Mouse (Mus musculus) forebrain, embryonic 11.5 days (tissue): ENCODE measurements around the gene Gnl3. TPM values are rescaled to one million over a fixed set of nuclear protein-coding genes. Genes with fewer than 3 reads are reported as not detected.

Experiments
- ATAC-seq: fragments of 200-750 bp; cut with Nextera tagmentation; replicated peaks from 2 replicates; pipeline ENCODE4 v1.8.0; 2017; ENCODE audit warnings: moderate TSS enrichment; ENCODE audit not compliant: low FRiP score
- DNase-seq: peaks from one replicate; pipeline ENCODE4 v3.0.0-alpha.2; 2017; ENCODE audit warnings: low spot score
- H3K27ac ChIP-seq: fragments of 300-500 bp; sonication (generic); 2 replicates; pipeline ENCODE4 v1.5.1; 2014; ENCODE audit warnings: low read depth, low read length
- H3K27me3 ChIP-seq: fragments of 300-500 bp; sonication (generic); 2 replicates; pipeline ENCODE4 v1.6.1; 2014; ENCODE audit warnings: mild to moderate bottlenecking, low read length, mixed read lengths; ENCODE audit not compliant: control insufficient read depth, insufficient read depth
- H3K36me3 ChIP-seq: fragments of 300-500 bp; sonication (generic); 2 replicates; pipeline ENCODE4 v1.6.1; 2014; ENCODE audit warnings: mild to moderate bottlenecking, low read length, moderate library complexity, mixed read lengths; ENCODE audit not compliant: control insufficient read depth, insufficient read depth
- H3K4me1 ChIP-seq: fragments of 300-500 bp; sonication (generic); replicated peaks from 2 replicates; pipeline ENCODE4 v1.6.1; 2014; ENCODE audit warnings: low read length, mixed read lengths; ENCODE audit not compliant: control insufficient read depth, insufficient read depth
- H3K4me2 ChIP-seq: fragments of 300-500 bp; sonication (generic); 2 replicates; pipeline ENCODE4 v1.6.1; 2014; ENCODE audit warnings: low read depth, mild to moderate bottlenecking, low read length, moderate library complexity, mixed read lengths; ENCODE audit not compliant: severe bottlenecking
- H3K4me3 ChIP-seq: fragments of 300-500 bp; sonication (generic); 2 replicates; pipeline ENCODE4 v1.5.1; 2014; ENCODE audit warnings: low read depth, low read length
- H3K9ac ChIP-seq: fragments of 300-500 bp; sonication (generic); 2 replicates; pipeline ENCODE4 v1.6.1; 2014; ENCODE audit warnings: low read length
- H3K9me3 ChIP-seq: fragments of 300-500 bp; sonication (generic); 2 replicates; pipeline ENCODE4 v1.6.1; 2016; ENCODE audit warnings: low read length, mixed read lengths; ENCODE audit not compliant: control insufficient read depth
- WGBS: fragments of 180-500 bp; shearing (Covaris S2); extraction: QIAGEN DNeasy Blood & Tissue Kit; methylation state at CpG from one replicate; pipeline ENCODE4 v1.1.7; 2014; 5-methylcytosine and 5-hydroxymethylcytosine counted together
- polyA plus RNA-seq: library from polyadenylated mRNA; unstranded; fragments of >200 nt; fragmentation: Nextera tagmentation; extraction: Ambion mirVana; gene quantifications from 2 replicates; pipeline ENCODE4 v1.2.1, GENCODE M21; 2014

The Gnl3 gene
- polyA plus RNA-seq, result 110 and 120 TPM in 2 replicates

DNA sequence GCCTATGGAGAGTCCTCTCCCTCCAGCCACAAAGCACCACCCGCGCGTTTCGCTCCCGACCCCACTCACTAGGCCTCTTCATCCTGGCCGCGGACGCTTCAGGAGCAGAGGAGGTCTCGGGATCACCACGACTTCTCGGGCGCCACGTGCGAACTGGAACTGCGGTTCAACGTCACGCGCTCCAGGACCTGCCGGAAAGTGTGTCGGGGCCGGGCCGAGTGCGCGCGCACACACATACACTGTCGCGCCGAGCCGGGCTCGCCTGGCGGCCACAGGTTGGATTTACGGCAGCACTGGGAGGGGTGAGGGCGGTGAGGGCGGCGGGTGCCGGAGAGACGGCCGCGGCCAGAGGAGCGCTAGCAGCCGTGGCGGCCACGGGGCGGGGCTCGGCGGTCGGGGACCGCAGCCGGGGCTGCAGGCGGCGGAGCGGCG lies at the start of gene Gnl3, which contains the start of gene Pbrm1:
Gene Gnl3, minus strand, starts transcription at position 293 of the 432 bp plus-strand sequence.
Gene Pbrm1, plus strand, starts transcription at position 279 of the 432 bp plus-strand sequence.
- DNase-seq, result peak; percentile 99
- under 1% methylated on average over 49 of the region's 53 CpGs for WGBS

DNA sequence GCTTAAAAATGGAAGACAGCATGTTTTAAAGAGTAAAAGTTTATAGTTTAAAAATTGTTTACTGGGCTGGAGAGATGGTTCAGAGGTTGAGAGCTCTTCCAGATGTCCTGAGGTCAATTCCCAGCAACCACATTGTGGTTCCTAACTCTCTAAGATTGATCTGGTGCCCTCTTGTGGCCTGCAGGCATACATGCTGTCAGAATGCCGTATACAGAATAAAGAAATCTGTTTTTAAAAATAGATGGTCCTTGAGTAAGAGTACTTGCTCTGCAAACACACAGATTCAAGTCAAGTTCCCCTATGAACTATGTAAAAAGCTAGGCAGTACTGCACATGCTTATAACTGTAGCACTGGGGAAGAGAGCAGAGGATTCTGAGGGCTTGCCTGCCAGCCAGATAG lies 43.3 kb upstream of the Gnl3 start:
- Histone ChIP-seq H3K9ac (no peak overlapping the region), H3K27ac (no peak overlapping the region), H3K27me3 (no peaks in the 10 kb centered on the region), H3K36me3 (peaks cover 13% of the 10 kb centered on the region), H3K4me2 (no peak overlapping the region), H3K4me1 (no peaks in the 10 kb centered on the region), H3K4me3 (no peak overlapping the region), H3K9me3 (no peaks in the 10 kb centered on the region)
- DNase-seq, result no peak
- no peak for ATAC-seq
- 81% methylated on average over 1 of the region's 1 CpGs for WGBS

More for the DNA sequence above, at the start of gene Gnl3, which contains the start of gene Pbrm1:
- peak; percentile 91 for ATAC-seq
- Histone ChIP-seq H3K9ac (peak within 1 kb of the TSS; percentile 96), H3K9me3 (no peaks in the 10 kb centered on the region), H3K4me2 (peak within 1 kb of the TSS; percentile 81), H3K36me3 (peaks cover 17% of the 10 kb centered on the region), H3K4me1 (peaks cover 3% of the 10 kb centered on the region; the same call in 1 of the 2 replicates), H3K27me3 (no peaks in the 10 kb centered on the region), H3K27ac (peak within 1 kb of the TSS; percentile 97), H3K4me3 (peak within 1 kb of the TSS; percentile 67)

DNA sequence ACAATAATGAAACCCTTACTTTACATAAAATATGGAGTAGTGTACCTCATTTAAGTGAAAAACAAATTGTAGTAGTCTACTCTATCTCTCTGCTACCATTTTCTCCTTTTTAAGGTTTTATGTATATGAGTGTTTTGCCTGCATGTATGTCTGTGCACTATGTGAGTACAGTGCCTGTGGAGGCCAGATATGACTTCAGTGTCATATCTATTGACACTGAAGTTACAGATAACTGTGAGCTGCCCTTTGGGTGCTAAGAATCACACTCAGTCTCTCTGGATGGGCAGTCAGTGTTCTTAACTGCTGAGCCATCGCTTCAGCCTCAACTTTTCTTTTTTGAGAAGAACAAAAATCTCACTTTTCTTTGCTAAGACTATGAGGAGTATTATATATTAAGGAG lies 26.9 kb upstream of the Gnl3 start:
- no peak for ATAC-seq
- 92% methylated on average over 1 of the region's 1 CpGs for WGBS
- H3K27ac ChIP-seq, result no peak overlapping the region

DNA sequence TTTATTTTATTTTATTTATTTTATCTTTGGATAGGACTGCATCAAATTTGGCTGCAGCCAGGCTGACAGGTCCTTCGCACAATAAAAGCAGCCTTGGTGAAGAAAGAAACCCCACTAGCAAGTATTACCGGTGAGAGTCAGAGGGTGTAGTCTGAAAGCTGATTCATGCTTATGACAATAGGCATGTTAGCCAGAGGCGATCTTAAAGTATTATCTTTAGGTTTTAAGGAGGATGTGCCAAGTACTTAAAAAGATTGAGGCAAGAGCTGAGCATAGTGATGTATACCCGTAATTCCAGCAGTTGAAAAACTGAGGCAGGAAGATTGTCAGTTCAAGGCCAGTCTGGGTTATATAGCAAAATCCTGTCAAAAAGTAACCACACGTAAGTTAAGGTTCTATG lies 26.3 kb upstream of the Gnl3 start:
- WGBS, result 92% methylated on average over 5 of the region's 5 CpGs
- ATAC-seq, result no peak
- no peak overlapping the region for H3K4me3 ChIP-seq
- H3K27ac ChIP-seq, result no peak overlapping the region
- H3K9ac ChIP-seq, result no peak overlapping the region
- H3K4me1 ChIP-seq, result no peaks in the 10 kb centered on the region
- H3K4me2 ChIP-seq, result no peak overlapping the region
- no peaks in the 10 kb centered on the region for H3K27me3 ChIP-seq
- H3K9me3 ChIP-seq, result no peaks in the 10 kb centered on the region
- H3K36me3 ChIP-seq, result peaks cover 23% of the 10 kb centered on the region
- no peak for DNase-seq

More for the DNA sequence above, 26.9 kb upstream of the Gnl3 start:
- Histone ChIP-seq H3K36me3 (peaks cover 26% of the 10 kb centered on the region), H3K4me3 (no peak overlapping the region), H3K9me3 (no peaks in the 10 kb centered on the region), H3K27me3 (no peaks in the 10 kb centered on the region), H3K9ac (no peak overlapping the region), H3K4me1 (no peaks in the 10 kb centered on the region), H3K4me2 (no peak overlapping the region)
- DNase-seq, result no peak

DNA sequence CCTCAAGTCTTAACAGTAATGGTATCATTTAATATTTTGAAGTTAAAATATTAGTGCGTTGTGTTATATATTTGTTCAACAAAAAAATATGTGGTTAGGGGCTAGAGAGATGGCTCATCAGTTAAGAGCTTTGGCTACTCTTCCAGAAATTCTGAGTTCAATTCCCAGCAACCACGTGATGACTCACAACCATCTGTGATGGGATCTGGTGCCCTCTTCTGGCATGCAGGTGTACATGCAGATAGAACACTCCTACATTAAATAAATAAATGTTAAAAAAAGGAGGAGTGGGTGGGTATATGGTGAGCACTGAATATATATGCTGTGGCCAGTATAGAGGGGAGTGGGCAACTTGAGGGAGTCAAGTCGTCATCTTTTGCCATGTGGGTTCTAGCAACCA lies 6.8 kb upstream of the Gnl3 start:
- H3K27ac ChIP-seq, result no peak overlapping the region
- no peak overlapping the region for H3K9ac ChIP-seq
- no peaks in the 10 kb centered on the region for H3K27me3 ChIP-seq
- no peak overlapping the region for H3K4me3 ChIP-seq
- 81% methylated on average over 3 of the region's 3 CpGs for WGBS
- H3K36me3 ChIP-seq, result peaks cover 20% of the 10 kb centered on the region
- DNase-seq (no peak), ATAC-seq (no peak)
- no peak overlapping the region for H3K4me2 ChIP-seq
- no peaks in the 10 kb centered on the region for H3K4me1 ChIP-seq
- no peaks in the 10 kb centered on the region for H3K9me3 ChIP-seq

DNA sequence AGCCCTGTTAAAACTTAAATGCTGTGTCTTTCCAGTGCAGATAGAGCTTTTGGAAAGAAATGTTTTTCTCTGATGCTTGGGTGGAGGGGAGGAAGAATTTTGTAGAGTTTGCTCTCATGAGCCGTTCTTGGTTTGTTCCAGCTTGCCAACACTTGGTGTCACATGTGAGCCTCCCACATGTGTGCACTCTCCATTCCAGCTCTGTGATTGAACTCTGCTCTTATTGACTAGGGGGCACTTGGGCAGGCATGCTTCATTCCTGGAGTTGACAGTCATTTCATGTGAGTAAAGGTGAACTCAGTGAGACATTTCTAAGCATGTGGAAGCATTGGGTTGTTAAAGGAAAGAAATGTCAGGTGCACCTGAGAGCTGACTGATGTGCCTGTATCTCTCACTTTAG lies 3.6 kb upstream of the Gnl3 start:
- no peak for DNase-seq
- 68% methylated on average over 1 of the region's 1 CpGs for WGBS
- no peaks in the 10 kb centered on the region for H3K9me3 ChIP-seq
- no peaks in the 10 kb centered on the region for H3K27me3 ChIP-seq
- H3K27ac ChIP-seq, result no peak overlapping the region
- peaks cover 3% of the 10 kb centered on the region; the same call in 1 of the 2 replicates for H3K4me1 ChIP-seq
- no peak overlapping the region for H3K4me3 ChIP-seq
- no peak overlapping the region for H3K4me2 ChIP-seq
- no peak overlapping the region for H3K9ac ChIP-seq
- H3K36me3 ChIP-seq, result peaks cover 15% of the 10 kb centered on the region; the same call in 1 of the 2 replicates
- no peak for ATAC-seq

DNA sequence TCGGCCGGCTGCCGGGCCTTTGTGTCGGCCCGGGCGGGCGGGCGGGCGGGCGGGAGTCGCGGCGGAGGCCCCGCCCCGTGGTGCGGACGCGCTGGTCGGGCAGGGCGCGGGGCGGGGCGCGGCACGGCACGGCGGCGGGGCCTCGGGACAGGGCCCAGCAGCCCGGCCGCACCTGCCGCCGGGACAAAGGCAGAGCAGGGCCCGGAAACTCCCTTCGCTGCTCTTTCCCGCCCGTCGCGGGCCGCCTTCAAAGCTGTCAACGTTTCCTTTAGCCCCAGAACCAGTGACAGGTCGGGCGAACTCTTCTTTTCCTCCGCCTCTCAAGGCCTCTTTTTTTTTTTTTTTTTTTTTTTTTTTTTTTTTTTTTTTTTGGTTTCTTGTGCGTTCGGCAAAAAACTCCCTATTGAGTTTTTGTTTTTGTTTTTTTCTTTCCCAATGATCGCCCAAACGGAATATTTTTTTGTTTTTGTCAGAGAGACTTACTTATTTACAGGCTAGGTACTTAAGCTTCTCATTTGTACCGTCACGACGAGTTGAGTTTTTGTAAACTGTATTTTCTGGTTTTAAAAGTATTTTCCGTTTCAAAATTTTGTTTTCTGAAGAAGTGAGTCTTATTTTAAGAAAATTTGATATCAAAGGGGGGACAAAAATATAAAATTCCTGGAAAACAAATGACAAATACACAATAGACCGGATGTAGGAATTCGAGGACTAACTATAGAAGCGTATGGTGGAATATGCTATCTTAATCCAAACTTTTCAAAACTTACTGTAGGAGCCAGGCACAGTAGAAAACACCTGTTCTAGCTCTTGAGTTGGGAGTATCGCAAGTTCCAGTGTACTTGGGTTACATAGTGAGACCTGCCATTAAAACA lies 616 bp upstream of the Gnl3 start:
- H3K4me2 ChIP-seq, result peak overlapping the region; percentile 63
- peaks cover 3% of the 10 kb centered on the region; the same call in 1 of the 2 replicates for H3K4me1 ChIP-seq
- peak overlapping the region; percentile 96 for H3K9ac ChIP-seq
- ATAC-seq, result peak; percentile 93
- 10% methylated on average over 29 of the region's 56 CpGs for WGBS
- peak overlapping the region; percentile 67 for H3K4me3 ChIP-seq
- peaks cover 14% of the 10 kb centered on the region for H3K36me3 ChIP-seq
- H3K27ac ChIP-seq, result peak overlapping the region; percentile 97
- no peaks in the 10 kb centered on the region for H3K9me3 ChIP-seq
- H3K27me3 ChIP-seq, result no peaks in the 10 kb centered on the region
- peak; percentile 92 for DNase-seq

DNA sequence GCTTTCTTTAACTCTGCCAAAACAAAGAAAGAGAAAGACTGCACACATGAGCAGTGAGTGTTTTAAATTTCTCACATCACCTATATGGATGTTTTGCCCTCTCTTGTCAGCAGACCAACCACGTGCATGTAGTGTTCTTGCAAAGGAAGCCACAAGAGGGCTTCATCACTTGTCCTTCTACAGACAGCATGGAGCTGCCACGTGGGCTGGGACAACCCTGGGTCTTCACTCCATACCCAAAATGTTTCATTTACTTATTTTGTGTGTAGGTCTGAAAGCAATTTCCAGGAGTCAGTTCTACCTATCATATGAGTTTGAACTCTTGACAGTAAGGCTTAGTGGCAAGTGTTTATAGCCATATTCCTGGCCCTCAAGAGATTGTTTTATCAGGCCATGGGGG lies 1.1 kb downstream of the Gnl3 start:
- no peaks in the 10 kb centered on the region for H3K27me3 ChIP-seq
- peak overlapping the region; percentile 96 for H3K9ac ChIP-seq
- DNase-seq, result no peak
- no peak for ATAC-seq
- H3K4me1 ChIP-seq, result peaks cover 3% of the 10 kb centered on the region; the same call in 1 of the 2 replicates
- WGBS, result 0% methylated on average over 2 of the region's 2 CpGs
- H3K36me3 ChIP-seq, result peaks cover 17% of the 10 kb centered on the region
- H3K4me2 ChIP-seq, result peak overlapping the region; percentile 81
- peak overlapping the region; percentile 67 for H3K4me3 ChIP-seq
- H3K27ac ChIP-seq, result no peak overlapping the region
- no peaks in the 10 kb centered on the region for H3K9me3 ChIP-seq
